Mouse (Mus musculus): Measurements from ENCODE around the gene Frrs1. TPM values are rescaled to one million over a fixed set of nuclear protein-coding genes. Genes with fewer than 3 reads are reported as not detected.

Frrs1 gene
- total and polyA plus RNA-seq, 3 experiments: 2.4 to 3.6 (median 3.2) TPM

DNA sequence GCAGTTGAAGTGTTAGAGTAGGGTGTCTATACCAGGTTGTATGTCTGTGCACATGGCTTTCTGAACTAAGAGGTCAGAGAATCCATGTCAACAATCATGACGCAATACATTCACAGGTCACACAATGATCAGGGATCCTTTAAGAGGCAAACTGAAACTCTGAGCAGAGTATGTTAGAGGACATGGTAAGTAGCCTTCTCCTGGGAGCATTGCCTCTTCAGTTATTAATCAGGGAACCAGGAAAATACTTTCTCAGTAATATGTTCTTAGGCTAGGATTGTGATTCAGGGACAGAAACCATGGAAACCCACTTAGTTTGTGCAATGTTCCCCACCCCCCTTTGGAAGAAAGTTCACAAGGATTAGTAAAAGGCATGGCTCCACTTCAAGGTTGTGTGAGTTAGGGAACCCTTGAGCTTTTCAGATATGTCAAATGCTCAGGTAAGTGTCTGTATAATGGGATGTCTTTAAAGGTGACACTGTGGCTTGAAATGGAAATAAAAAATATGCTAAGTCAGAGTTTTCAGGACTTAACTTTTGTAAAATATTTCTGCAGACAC, 82.4 kb downstream of the Frrs1 start:
- Histone ChIP-seq H3K4me3 (no peak overlapping the region), H3K27me3 (ENCODE audit: control insufficient read depth, insufficient read depth, low read length) (no peaks in the 10 kb centered on the region), H3K36me3 (ENCODE audit: control insufficient read depth, insufficient read depth, low read length) (peaks cover 68% of the 10 kb centered on the region), H3K79me2 (replicated peaks; ENCODE audit: control insufficient read depth, insufficient read depth, low read length) (peaks cover 7% of the 10 kb centered on the region), H3K9ac (ENCODE audit: low read depth, low read length) (no peak overlapping the region), H3K4me1 (ENCODE audit: control insufficient read depth, insufficient read depth, low read length) (peaks cover 22% of the 10 kb centered on the region), H3K27ac (peak overlapping the region; percentile 44)
- no peak for TF ChIP-seq EP300 (IDR thresholded peaks at IDR 0.05; ENCODE audit: insufficient read depth, low read depth, low read length)
- TF ChIP-seq CTCF (IDR thresholded peaks at IDR 0.05): no peak
- TF ChIP-seq POLR2A (IDR thresholded peaks at IDR 0.05; ENCODE audit: insufficient read depth, low read depth, low read length): no peak
- intact Hi-C loops (cut with DNase I): no loop called here
- 71% methylated on average over 1 of the region's 1 CpGs for WGBS
- DNase-seq: no peak

DNA sequence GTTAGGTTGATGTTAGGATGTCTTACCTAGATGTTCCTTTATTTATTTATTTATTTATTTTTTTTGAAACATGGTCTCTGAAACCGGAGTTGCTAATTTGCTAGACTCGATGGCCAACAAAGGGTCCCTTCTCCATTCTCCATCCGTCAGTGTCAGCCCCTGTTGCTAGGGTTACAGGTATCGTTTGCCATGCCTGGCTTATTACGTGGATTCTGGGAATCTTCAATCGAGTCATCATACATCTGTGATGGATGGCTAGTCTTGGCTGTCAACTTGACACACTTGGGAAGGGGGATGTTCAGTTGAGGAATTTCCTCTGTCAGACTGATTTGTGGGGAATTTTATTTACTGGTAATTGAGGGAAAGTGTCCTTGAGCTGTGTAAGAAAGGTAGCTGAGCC, 83.5 kb downstream of the Frrs1 start:
- H3K4me1 ChIP-seq (ENCODE audit: control insufficient read depth, insufficient read depth, low read length): peaks cover 19% of the 10 kb centered on the region
- peaks cover 68% of the 10 kb centered on the region for H3K36me3 ChIP-seq (ENCODE audit: control insufficient read depth, insufficient read depth, low read length)
- no peak overlapping the region for H3K9ac ChIP-seq (ENCODE audit: low read depth, low read length)
- intact Hi-C loops (cut with DNase I): no loop called here
- H3K27me3 ChIP-seq (ENCODE audit: control insufficient read depth, insufficient read depth, low read length): no peaks in the 10 kb centered on the region
- no peak for DNase-seq
- TF ChIP-seq CTCF (IDR thresholded peaks at IDR 0.05): no peak
- no peak for TF ChIP-seq POLR2A (IDR thresholded peaks at IDR 0.05; ENCODE audit: insufficient read depth, low read depth, low read length)
- TF ChIP-seq EP300 (IDR thresholded peaks at IDR 0.05; ENCODE audit: insufficient read depth, low read depth, low read length): no peak
- WGBS: 79% methylated on average over 6 of the region's 6 CpGs
- H3K4me3 ChIP-seq: no peak overlapping the region
- H3K27ac ChIP-seq: peak overlapping the region; percentile 68
- H3K79me2 ChIP-seq (replicated peaks; ENCODE audit: control insufficient read depth, insufficient read depth, low read length): peaks cover 5% of the 10 kb centered on the region

DNA sequence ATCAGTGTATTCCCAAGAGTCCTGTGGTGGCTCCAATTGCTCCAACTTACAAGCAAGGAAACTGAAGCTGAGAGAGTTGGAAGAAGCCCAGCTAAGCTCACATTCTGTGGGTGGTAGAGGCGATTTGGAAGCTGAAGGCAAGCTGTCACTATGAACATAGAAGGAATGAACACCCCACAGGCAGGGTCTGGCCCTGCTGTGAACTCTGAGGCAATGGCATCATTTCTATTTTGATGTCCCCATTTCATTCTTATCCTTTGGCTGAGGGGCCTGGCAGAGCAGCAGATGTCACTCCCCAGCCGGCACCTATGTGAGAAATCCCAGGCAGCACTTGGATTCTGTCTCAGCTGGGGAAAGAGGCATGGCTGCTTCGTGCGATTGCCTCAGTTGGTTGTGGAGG, 84.2 kb downstream of the Frrs1 start:
- H3K36me3 ChIP-seq (ENCODE audit: control insufficient read depth, insufficient read depth, low read length): peaks cover 69% of the 10 kb centered on the region
- WGBS: 37% methylated on average over 4 of the region's 4 CpGs
- H3K27me3 ChIP-seq (ENCODE audit: control insufficient read depth, insufficient read depth, low read length): no peaks in the 10 kb centered on the region
- H3K9ac ChIP-seq (ENCODE audit: low read depth, low read length): no peak overlapping the region
- peaks cover 5% of the 10 kb centered on the region for H3K79me2 ChIP-seq (replicated peaks; ENCODE audit: control insufficient read depth, insufficient read depth, low read length)
- 0 out of 2 replicates have a peak, but pooled peaks have one; percentile 42 for TF ChIP-seq EP300 (IDR thresholded peaks at IDR 0.05; ENCODE audit: insufficient read depth, low read depth, low read length)
- 0 out of 2 replicates have a peak, but pooled peaks have one; percentile 12 for TF ChIP-seq POLR2A (IDR thresholded peaks at IDR 0.05; ENCODE audit: insufficient read depth, low read depth, low read length)
- no peak for TF ChIP-seq CTCF (IDR thresholded peaks at IDR 0.05)
- peaks cover 19% of the 10 kb centered on the region for H3K4me1 ChIP-seq (ENCODE audit: control insufficient read depth, insufficient read depth, low read length)
- peak in 1 of 2 experiments; percentile 71 for DNase-seq
- H3K4me3 ChIP-seq: no peak overlapping the region
- peak overlapping the region; percentile 68 for H3K27ac ChIP-seq
- intact Hi-C loops (cut with DNase I): no loop called here

DNA sequence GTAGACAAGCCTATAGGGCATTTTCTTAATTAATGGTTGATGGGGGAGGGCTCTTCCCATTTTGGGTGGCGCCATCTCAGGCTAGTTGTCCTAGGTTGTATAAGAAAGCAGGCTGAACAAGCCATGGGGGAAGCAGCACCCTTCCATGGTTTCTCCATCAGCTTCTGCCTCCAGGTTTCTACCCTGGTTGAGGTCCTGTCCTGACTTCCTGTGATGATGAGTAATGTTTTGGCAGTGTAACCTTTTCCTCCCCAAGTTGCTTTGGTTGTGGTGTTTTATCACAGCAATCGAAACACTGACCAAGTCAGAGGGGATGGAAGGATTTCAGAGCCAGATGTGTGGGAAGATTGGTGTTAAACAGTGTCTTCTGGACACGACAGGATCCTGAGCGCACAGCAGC, 87.2 kb downstream of the Frrs1 start:
- H3K4me1 ChIP-seq (ENCODE audit: control insufficient read depth, insufficient read depth, low read length): peaks cover 20% of the 10 kb centered on the region
- 55% methylated on average over 4 of the region's 4 CpGs for WGBS
- H3K9ac ChIP-seq (ENCODE audit: low read depth, low read length): no peak overlapping the region
- peaks cover 76% of the 10 kb centered on the region for H3K36me3 ChIP-seq (ENCODE audit: control insufficient read depth, insufficient read depth, low read length)
- peaks cover 7% of the 10 kb centered on the region for H3K79me2 ChIP-seq (replicated peaks; ENCODE audit: control insufficient read depth, insufficient read depth, low read length)
- TF ChIP-seq POLR2A (IDR thresholded peaks at IDR 0.05; ENCODE audit: insufficient read depth, low read depth, low read length): no peak
- no peak for TF ChIP-seq EP300 (IDR thresholded peaks at IDR 0.05; ENCODE audit: insufficient read depth, low read depth, low read length)
- TF ChIP-seq CTCF (IDR thresholded peaks at IDR 0.05): no peak
- intact Hi-C loops (cut with DNase I): no loop called here
- no peaks in the 10 kb centered on the region for H3K27me3 ChIP-seq (ENCODE audit: control insufficient read depth, insufficient read depth, low read length)
- H3K4me3 ChIP-seq: no peak overlapping the region
- DNase-seq: no peak
- peak overlapping the region; percentile 58 for H3K27ac ChIP-seq

DNA sequence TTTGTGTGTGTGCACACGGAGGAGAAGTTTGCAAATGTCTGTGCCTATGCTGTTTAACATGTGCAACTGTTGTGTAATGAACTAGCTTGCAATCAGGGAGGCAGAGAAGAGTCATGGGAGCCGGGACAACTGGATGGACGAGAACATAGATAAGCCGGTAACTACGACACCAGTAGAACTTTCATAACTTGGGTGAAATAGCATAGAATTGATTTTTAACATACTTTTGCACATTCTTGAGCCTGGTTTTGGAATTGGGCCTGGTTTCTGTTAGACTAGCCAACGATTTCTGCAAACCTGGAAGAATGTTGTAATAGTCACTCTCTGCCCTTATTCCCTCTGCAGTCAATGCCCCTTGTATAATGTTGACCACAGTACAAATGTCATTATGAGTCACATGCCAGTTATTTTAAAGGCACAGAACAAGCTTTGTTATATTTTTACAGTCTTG, 91.4 kb downstream of the Frrs1 start:
- peak overlapping the region; percentile 86 for H3K27ac ChIP-seq
- intact Hi-C loops (cut with DNase I): no loop called here

DNA sequence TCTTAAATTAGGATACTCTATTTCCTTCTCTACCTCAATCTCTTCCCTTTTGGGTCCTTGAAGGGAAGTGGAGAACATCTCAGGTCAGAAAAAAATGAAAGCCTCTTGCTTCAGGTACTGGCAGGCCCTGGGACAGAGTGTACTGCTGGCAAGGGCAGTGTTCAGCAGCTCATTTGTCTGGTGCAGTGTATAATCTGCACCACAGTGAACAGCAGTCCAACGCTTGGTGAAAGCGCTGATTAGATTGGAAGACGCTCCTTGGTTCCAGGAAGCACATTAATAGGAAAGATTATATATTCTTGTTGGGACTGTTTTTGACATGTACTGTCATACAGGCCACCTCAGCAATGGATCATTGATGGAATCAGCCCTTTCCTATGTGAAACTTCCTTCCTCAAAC, 92.2 kb downstream of the Frrs1 start:
- DNase-seq: peak in 1 of 2 experiments; percentile 53
- Histone ChIP-seq H3K36me3 (ENCODE audit: control insufficient read depth, insufficient read depth, low read length) (peaks cover 79% of the 10 kb centered on the region), H3K27me3 (ENCODE audit: control insufficient read depth, insufficient read depth, low read length) (no peaks in the 10 kb centered on the region), H3K27ac (peak overlapping the region; percentile 86), H3K9ac (ENCODE audit: low read depth, low read length) (no peak overlapping the region), H3K4me3 (no peak overlapping the region), H3K79me2 (replicated peaks; ENCODE audit: control insufficient read depth, insufficient read depth, low read length) (peaks cover 2% of the 10 kb centered on the region), H3K4me1 (ENCODE audit: control insufficient read depth, insufficient read depth, low read length) (peaks cover 36% of the 10 kb centered on the region)
- intact Hi-C loops (cut with DNase I): no loop called here
- TF ChIP-seq POLR2A (IDR thresholded peaks at IDR 0.05; ENCODE audit: insufficient read depth, low read depth, low read length) (no peak), CTCF (IDR thresholded peaks at IDR 0.05) (no peak), EP300 (IDR thresholded peaks at IDR 0.05; ENCODE audit: insufficient read depth, low read depth, low read length) (peak; percentile 63; the same call in 1 of the 2 replicates)
- 21% methylated on average over 3 of the region's 3 CpGs for WGBS

More for the DNA sequence above, 91.4 kb downstream of the Frrs1 start:
- Histone ChIP-seq H3K4me1 (ENCODE audit: control insufficient read depth, insufficient read depth, low read length) (peaks cover 36% of the 10 kb centered on the region), H3K36me3 (ENCODE audit: control insufficient read depth, insufficient read depth, low read length) (peaks cover 82% of the 10 kb centered on the region), H3K79me2 (replicated peaks; ENCODE audit: control insufficient read depth, insufficient read depth, low read length) (peaks cover 4% of the 10 kb centered on the region), H3K4me3 (no peak overlapping the region), H3K9ac (ENCODE audit: low read depth, low read length) (no peak overlapping the region), H3K27me3 (ENCODE audit: control insufficient read depth, insufficient read depth, low read length) (no peaks in the 10 kb centered on the region)
- TF ChIP-seq EP300 (IDR thresholded peaks at IDR 0.05; ENCODE audit: insufficient read depth, low read depth, low read length) (0 out of 2 replicates have a peak, but pooled peaks have one; percentile 22), POLR2A (IDR thresholded peaks at IDR 0.05; ENCODE audit: insufficient read depth, low read depth, low read length) (no peak), CTCF (IDR thresholded peaks at IDR 0.05) (no peak)
- no peak for DNase-seq
- 51% methylated on average over 6 of the region's 6 CpGs for WGBS
